Mouse (Mus musculus): ENCODE results near the gene Gsto2.

DNA sequence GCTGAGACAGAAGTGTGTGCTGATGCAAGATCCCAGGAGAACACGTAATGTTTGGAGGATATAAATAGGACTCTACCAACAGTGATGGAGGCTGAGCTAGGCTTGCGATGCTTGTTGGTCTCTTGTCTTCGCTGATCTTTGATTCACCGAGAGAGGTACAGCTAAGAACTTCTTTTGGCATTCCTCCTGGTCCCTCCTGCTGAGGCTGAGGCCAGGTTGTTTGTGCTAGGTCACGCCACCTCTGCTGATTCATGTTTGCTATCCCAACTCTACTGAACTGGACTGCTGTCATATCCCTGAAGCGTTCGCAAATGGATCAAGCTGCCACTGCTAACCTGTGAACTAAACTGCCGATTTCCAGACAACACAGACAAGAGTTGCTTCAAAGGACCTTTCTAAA is 68.8 kb downstream of the Gsto2 start:
- TF ChIP-seq CTCF (IDR thresholded peaks at IDR 0.05; ENCODE audit: extremely low read depth, insufficient read depth, insufficient read length, insufficient replicate concordance) (no peak), POLR2A (IDR thresholded peaks at IDR 0.05; ENCODE audit: low read depth, low read length) (no peak)
